35 mouse cellular contexts compared by ENCODE assay signal in the genomic region with DNA sequence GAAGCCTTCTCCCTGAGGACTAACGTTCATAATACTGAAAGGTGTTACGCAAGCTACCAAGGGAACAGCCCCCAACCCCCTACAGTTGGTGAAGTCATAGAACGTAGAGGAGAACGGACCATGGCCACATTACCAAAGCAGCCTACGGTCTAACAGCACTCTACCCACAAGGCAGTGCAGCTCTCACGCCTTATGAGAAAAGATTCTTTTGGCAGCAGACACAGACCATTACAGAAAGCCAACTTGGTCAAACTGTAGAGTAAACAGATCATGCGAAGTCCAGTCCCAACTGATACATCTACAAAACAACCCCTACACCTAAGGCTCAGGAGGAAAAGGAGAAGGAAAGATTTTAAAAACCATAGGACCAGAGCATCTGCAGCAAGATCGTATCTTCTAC.
"Had no signal": no experiment of that assay in that cellular context is flagged by ENCODE, and none has a peak within 500 bp of the region (broad histone marks: within the 10 kb centered on the region; RNA-seq: fewer than 3 reads in every experiment).

No protein-coding gene starts in this region.

- H3K4me3 ChIP-seq: heart, embryonic 10.5 days; heart, embryonic 12.5 days; heart, embryonic 13.5 days; heart, embryonic 15.5 days; hindbrain, embryonic 10.5 days; hindbrain, embryonic 12.5 days; hindbrain, embryonic 13.5 days; hindbrain, embryonic 15.5 days; intestine, embryonic 15.5 days; kidney, embryonic 15.5 days; layer of hippocampus, adult 2 months had no signal

- DNase-seq: heart, postnatal 10 days; heart, postnatal 14 days; heart, postnatal 36 days; heart, postnatal 4 days; kidney, adult 11 months; kidney, adult 18-20 months; kidney, adult 2 months; kidney, adult 8-10 months; kidney, adult 9 months; kidney, postnatal 10 days; kidney, postnatal 14 days; kidney, postnatal 25 days; kidney, postnatal 36 days; kidney, postnatal 4 days; layer of hippocampus, adult 9-11 months; layer of hippocampus, postnatal 36 days had no signal

- H3K36me3 ChIP-seq: heart, embryonic 10.5 days; heart, embryonic 12.5 days; heart, embryonic 15.5 days; hindbrain, embryonic 10.5 days; hindbrain, embryonic 12.5 days; hindbrain, embryonic 13.5 days; hindbrain, embryonic 15.5 days; intestine, embryonic 15.5 days; kidney, embryonic 15.5 days had no signal

- H3K4me2 ChIP-seq: heart, embryonic 11.5 days; heart, embryonic 12.5 days; heart, embryonic 13.5 days; heart, embryonic 15.5 days; hindbrain, embryonic 12.5 days; hindbrain, embryonic 13.5 days; hindbrain, embryonic 14.5 days; hindbrain, embryonic 15.5 days; intestine, embryonic 15.5 days; kidney, embryonic 15.5 days had no signal

- H3K9ac ChIP-seq: heart, embryonic 12.5 days; heart, embryonic 13.5 days; heart, embryonic 15.5 days; hindbrain, embryonic 12.5 days; hindbrain, embryonic 13.5 days; hindbrain, embryonic 14.5 days; hindbrain, embryonic 15.5 days; intestine, embryonic 15.5 days; kidney, embryonic 15.5 days had no signal

- H3K9me3 ChIP-seq: heart, embryonic 10.5 days; heart, embryonic 12.5 days; heart, embryonic 13.5 days; heart, embryonic 15.5 days; hindbrain, embryonic 10.5 days; hindbrain, embryonic 12.5 days; hindbrain, embryonic 13.5 days; hindbrain, embryonic 15.5 days; intestine, embryonic 15.5 days; kidney, embryonic 15.5 days had no signal

- H3K27ac ChIP-seq: heart, embryonic 10.5 days; heart, embryonic 13.5 days; heart, embryonic 15.5 days; hindbrain, embryonic 10.5 days; hindbrain, embryonic 12.5 days; hindbrain, embryonic 13.5 days; hindbrain, embryonic 14.5 days; hindbrain, embryonic 15.5 days; hindbrain, postnatal 0 days; intestine, embryonic 15.5 days; kidney, embryonic 15.5 days; kidney, postnatal 0 days; layer of hippocampus, adult 2 months had no signal

- H3K27me3 ChIP-seq: heart, embryonic 12.5 days; heart, embryonic 13.5 days; heart, embryonic 15.5 days; hindbrain, embryonic 12.5 days; hindbrain, embryonic 13.5 days; hindbrain, embryonic 15.5 days; intestine, embryonic 15.5 days; kidney, embryonic 15.5 days had no signal

- H3K4me1 ChIP-seq: hindbrain, embryonic 10.5 days; intestine, embryonic 15.5 days had no signal

- ATAC-seq: hindbrain, embryonic 16.5 days; hindbrain, postnatal 0 days; inflammation-experienced regulatory T-cells, adult 6 months; intestine, embryonic 15.5 days; intestine, embryonic 16.5 days; intestine, postnatal 0 days had no signal
